Mouse (Mus musculus) neural tube, embryonic 12.5 days (tissue): ENCODE results near the gene Itgb1bp1. TPM values are rescaled to one million over a fixed set of nuclear protein-coding genes. Genes with fewer than 3 reads are reported as not detected.

Experiments
- ATAC-seq: fragments of 200-750 bp; cut with Nextera tagmentation; 2 replicates; pipeline ENCODE4 v1.8.0; 2017; ENCODE audit warnings: low read depth, mild to moderate bottlenecking, moderate TSS enrichment, moderate library complexity; ENCODE audit not compliant: low FRiP score
- H3K27ac ChIP-seq: fragments of 300-500 bp; sonication (generic); 2 replicates; pipeline ENCODE4 v1.5.1; 2016
- H3K27me3 ChIP-seq: fragments of 300-500 bp; sonication (generic); replicated peaks from 2 replicates; pipeline ENCODE4 v1.6.1; 2016; ENCODE audit warnings: mild to moderate bottlenecking
- H3K36me3 ChIP-seq: fragments of 300-500 bp; sonication (generic); 2 replicates; pipeline ENCODE4 v1.6.1; 2016; ENCODE audit warnings: mild to moderate bottlenecking
- H3K4me1 ChIP-seq: fragments of 300-500 bp; sonication (generic); 2 replicates; pipeline ENCODE4 v1.6.1; 2016
- H3K4me2 ChIP-seq: fragments of 300-500 bp; sonication (generic); replicated peaks from 2 replicates; pipeline ENCODE4 v1.6.1; 2016; ENCODE audit warnings: mild to moderate bottlenecking
- H3K4me3 ChIP-seq: fragments of 300-500 bp; sonication (generic); 2 replicates; pipeline ENCODE4 v1.5.1; 2016
- H3K9ac ChIP-seq: fragments of 300-500 bp; sonication (generic); 2 replicates; pipeline ENCODE4 v1.6.1; 2016; ENCODE audit warnings: mild to moderate bottlenecking
- H3K9me3 ChIP-seq: fragments of 300-500 bp; sonication (generic); 2 replicates; pipeline ENCODE4 v1.6.1; 2016; ENCODE audit warnings: mild to moderate bottlenecking
- WGBS: fragments of 180-500 bp; shearing (Covaris S2); methylation state at CpG from one replicate; pipeline ENCODE4 v1.1.7; 2016; 5-methylcytosine and 5-hydroxymethylcytosine counted together
- polyA plus RNA-seq: library from polyadenylated mRNA; unstranded; fragments of >200 nt; fragmentation: Nextera tagmentation; extraction: Ambion mirVana; gene quantifications from 2 replicates; pipeline ENCODE4 v1.2.1, GENCODE M21; 2016

The Itgb1bp1 gene
- polyA plus RNA-seq, 1 experiment from 2014 or later: 42.6 TPM

DNA sequence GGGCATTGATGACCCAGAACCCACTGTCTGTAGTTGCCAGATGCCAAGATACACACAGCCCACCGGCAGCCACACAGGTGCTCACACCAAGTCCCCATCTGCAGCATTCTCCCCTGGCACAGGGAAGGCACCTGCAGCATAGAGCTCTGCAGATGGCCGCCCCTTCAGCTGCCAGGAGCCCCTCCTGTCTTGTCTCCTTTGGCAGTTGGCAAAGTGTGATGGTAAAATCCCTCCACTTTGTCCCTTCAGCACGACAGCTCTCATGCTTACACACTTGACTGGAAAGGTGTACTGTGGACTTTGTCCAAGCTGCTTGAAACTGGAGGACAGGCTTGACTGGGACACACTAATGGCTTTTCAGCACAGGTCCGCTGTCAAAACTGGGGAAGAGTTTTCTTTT is 34.2 kb upstream of the Itgb1bp1 start:
- Histone ChIP-seq H3K27ac (no peak overlapping the region), H3K36me3 (peaks cover 23% of the 10 kb centered on the region), H3K4me2 (no peak overlapping the region), H3K27me3 (no peaks in the 10 kb centered on the region), H3K9ac (no peak overlapping the region), H3K9me3 (no peaks in the 10 kb centered on the region), H3K4me1 (peaks cover 4% of the 10 kb centered on the region), H3K4me3 (no peak overlapping the region)
- WGBS: 90% methylated on average over 4 of the region's 4 CpGs
- no peak for ATAC-seq

DNA sequence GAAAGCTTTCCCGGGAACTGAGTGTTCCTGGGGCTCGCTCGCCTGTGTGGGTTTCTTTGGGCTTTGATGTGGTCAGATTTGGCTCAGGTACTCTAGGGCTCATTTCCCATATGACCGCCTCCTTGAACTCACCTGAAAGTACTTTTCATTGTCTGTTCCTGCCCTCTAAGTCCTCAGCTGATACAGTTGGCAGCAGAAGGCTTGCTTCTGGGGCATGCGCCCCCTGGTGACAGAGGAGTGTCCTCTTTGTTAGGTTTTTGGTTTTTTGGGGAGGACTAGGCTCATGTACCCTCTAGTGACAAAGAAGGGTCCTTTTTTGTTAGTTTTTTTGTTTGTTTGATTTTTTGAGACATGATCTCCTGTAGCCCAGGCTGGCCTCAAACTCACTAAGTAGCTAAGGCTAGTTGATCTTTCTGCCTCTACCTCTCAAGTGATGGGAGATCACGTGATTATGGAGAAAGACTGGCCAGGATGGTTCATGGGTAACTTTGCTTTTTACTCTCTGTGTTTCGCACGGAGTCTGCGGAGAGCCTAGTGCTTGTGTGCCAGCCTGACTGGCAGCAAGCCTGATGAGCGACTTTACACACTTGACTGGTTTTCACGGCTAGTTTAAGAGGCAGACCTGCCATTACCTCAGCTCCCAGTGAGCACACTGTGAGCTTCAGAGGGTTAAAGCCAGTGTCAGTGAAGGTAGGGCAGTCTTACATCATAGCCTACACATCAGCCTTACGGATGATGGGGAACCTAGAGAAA is 32.2 kb upstream of the Itgb1bp1 start:
- no peak for ATAC-seq
- 78% methylated on average over 12 of the region's 12 CpGs for WGBS
- H3K36me3 ChIP-seq: peaks cover 29% of the 10 kb centered on the region

DNA sequence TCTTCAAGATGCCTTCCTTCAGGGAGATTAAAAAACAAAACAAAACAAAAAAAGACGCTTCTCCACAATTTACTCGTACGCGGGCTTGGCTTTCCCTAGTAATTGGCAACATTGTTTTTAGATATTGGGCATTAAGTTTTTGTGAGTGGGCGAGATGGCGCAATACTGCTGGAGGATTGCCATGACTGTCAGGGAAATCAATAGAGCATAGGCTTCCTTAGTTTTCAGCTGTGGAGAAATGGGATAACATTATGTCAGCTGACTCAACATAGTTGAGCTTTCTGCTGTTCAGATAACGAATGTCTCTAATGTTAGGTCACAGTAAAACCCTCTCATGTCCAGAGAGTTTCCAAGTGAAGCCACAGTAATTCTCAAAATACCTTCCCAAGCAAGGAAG is 30.8 kb upstream of the Itgb1bp1 start:
- Histone ChIP-seq H3K4me1 (peaks cover 4% of the 10 kb centered on the region), H3K27me3 (no peaks in the 10 kb centered on the region), H3K9ac (peak overlapping the region; percentile 80; the same call in 1 of the 2 replicates), H3K4me2 (peak overlapping the region; percentile 68), H3K4me3 (peak overlapping the region; percentile 72), H3K9me3 (no peaks in the 10 kb centered on the region), H3K27ac (no peak overlapping the region), H3K36me3 (peaks cover 38% of the 10 kb centered on the region)
- 45% methylated on average over 7 of the region's 7 CpGs for WGBS
- ATAC-seq: no peak

More for the DNA sequence above, 32.2 kb upstream of the Itgb1bp1 start:
- no peak overlapping the region for H3K27ac ChIP-seq
- peaks cover 4% of the 10 kb centered on the region for H3K4me1 ChIP-seq
- H3K4me2 ChIP-seq: no peak overlapping the region
- H3K4me3 ChIP-seq: no peak overlapping the region
- H3K9me3 ChIP-seq: no peaks in the 10 kb centered on the region
- H3K9ac ChIP-seq: no peak overlapping the region
- H3K27me3 ChIP-seq: no peaks in the 10 kb centered on the region

DNA sequence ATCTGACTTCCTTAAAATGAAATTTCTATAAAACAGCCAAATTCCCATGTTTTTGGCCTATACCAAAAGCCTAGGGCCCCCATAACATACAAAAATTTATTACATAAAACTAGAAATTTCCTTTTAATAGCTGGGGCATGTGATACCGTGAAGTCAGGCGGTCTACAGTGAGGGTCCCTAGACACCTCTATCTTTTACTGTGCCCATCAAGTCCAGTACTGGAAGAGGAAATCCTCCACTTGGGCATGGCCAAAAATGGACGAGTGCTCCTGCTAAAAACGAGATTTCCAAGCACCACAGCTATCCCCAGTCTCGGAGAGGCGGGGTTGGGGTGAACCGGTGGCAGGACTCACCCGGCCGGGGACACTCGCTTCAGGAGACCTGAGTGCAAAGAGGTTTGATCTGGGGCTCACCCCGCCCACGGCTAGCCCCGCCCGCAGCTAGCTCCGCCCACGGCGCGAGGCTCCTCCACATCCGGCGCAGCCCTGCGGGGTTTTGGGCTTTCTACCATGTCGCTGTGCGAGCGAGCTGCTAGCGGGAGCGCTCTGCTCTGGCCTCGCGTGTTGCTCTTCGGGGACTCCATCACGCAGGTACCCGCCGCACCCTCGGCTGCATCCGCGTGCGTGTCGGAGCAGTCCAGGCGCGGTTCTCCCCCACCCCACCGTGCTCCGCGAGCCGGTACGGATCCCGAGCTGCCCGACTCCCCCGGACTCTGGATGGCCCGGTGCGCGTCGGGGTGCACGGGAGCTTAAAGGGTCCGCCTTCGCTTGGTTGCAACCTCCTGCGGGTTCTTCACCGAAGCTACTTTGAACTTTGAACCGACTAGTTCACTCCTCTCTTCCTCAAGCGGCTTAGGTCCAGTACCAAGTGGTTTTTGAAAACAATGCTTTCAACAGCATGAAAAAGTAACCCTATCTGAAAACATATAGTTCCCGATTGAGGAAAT is 30.1 kb upstream of the Itgb1bp1 start, which contains the start of gene Iah1:
Gene Iah1, plus strand, starts transcription at position 467 of the 946 bp plus-strand sequence.
- no peaks in the 10 kb centered on the region for H3K27me3 ChIP-seq
- WGBS: 3% methylated on average over 59 of the region's 59 CpGs
- no peaks in the 10 kb centered on the region for H3K9me3 ChIP-seq
- peaks cover 41% of the 10 kb centered on the region for H3K36me3 ChIP-seq
- peak within 1 kb of the TSS; percentile 80 for H3K9ac ChIP-seq
- H3K4me1 ChIP-seq: peaks cover 4% of the 10 kb centered on the region
- H3K4me2 ChIP-seq: peak within 1 kb of the TSS; percentile 68
- peak within 1 kb of the TSS; percentile 72 for H3K4me3 ChIP-seq
- ATAC-seq: peak; percentile 86
- 0 out of 2 replicates have a peak within 1 kb of the TSS, but pooled peaks have one; percentile 2 for H3K27ac ChIP-seq

DNA sequence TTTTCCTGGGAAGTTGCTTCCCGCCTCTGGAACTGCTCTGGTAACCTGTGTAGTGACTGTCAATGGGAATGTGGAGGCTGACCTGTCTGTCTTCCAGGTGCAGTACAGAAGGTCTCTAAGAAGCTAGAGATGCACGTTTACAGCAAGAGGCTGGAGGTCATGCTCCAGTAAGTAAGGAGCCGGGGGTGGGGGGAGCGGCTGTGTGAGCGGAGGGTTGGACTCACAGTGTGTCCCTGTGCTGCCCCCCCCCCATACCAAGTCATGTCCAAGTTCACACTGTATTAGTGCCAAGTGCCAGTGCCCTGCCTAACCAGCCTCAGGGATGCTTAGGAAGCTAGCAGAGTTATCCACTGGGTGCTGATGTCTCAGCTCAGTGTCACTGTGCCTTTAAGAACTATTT is 26.1 kb upstream of the Itgb1bp1 start:
- 90% methylated on average over 5 of the region's 5 CpGs for WGBS
- no peaks in the 10 kb centered on the region for H3K9me3 ChIP-seq
- H3K4me3 ChIP-seq: no peak overlapping the region
- H3K4me1 ChIP-seq: peaks cover 4% of the 10 kb centered on the region
- H3K36me3 ChIP-seq: peaks cover 76% of the 10 kb centered on the region
- H3K27ac ChIP-seq: no peak overlapping the region
- H3K27me3 ChIP-seq: no peaks in the 10 kb centered on the region
- H3K4me2 ChIP-seq: no peak overlapping the region
- no peak for ATAC-seq
- H3K9ac ChIP-seq: no peak overlapping the region

DNA sequence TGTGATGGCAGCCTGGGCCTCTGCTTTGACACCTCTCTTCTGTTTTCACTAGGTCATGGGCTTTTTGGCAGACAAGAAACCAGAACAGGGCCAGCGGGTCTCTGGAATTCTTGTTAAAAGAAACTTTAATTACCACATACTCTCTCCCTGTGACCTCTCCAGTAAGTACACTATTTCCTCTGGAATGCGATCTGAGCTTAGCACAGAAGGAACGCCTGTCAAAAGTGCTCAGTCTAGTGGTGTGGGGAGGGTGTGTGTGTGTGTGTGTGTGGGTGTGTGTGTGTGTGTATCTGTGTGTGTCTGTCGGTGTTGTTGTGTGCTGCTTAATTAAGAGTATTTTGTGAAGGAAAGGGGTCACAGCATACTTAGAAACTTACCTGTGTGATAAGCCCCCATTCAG is 20.6 kb upstream of the Itgb1bp1 start:
- Histone ChIP-seq H3K9ac (no peak overlapping the region), H3K9me3 (no peaks in the 10 kb centered on the region), H3K27me3 (no peaks in the 10 kb centered on the region), H3K27ac (no peak overlapping the region), H3K4me1 (no peaks in the 10 kb centered on the region), H3K36me3 (peaks cover 92% of the 10 kb centered on the region), H3K4me3 (no peak overlapping the region), H3K4me2 (no peak overlapping the region)
- ATAC-seq: no peak
- 88% methylated on average over 4 of the region's 4 CpGs for WGBS

DNA sequence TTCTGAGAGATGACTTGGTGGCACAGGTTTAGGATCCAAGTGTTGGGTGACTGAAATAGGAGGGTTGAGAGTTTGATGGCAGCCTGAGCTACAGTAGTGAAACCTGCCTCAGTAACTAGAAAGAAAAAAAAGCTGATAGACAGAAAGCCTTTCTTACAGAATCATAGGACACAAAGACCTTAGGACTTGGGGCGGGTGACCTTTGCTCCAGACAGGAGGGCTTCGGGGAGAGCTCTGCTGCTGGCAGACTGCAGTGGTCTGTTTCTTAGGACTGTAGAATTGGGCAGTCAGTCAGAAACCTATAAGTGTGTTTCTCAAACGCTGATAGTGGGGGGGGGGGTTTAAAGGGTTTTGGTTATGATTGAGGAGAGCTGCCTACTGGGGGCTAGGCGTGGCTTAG is 19.7 kb upstream of the Itgb1bp1 start:
- Histone ChIP-seq H3K4me2 (no peak overlapping the region), H3K36me3 (peaks cover 89% of the 10 kb centered on the region), H3K9ac (no peak overlapping the region), H3K4me3 (no peak overlapping the region), H3K27ac (no peak overlapping the region), H3K4me1 (no peaks in the 10 kb centered on the region), H3K9me3 (no peaks in the 10 kb centered on the region), H3K27me3 (no peaks in the 10 kb centered on the region)
- ATAC-seq: no peak
- WGBS: 97% methylated on average over 4 of the region's 4 CpGs

DNA sequence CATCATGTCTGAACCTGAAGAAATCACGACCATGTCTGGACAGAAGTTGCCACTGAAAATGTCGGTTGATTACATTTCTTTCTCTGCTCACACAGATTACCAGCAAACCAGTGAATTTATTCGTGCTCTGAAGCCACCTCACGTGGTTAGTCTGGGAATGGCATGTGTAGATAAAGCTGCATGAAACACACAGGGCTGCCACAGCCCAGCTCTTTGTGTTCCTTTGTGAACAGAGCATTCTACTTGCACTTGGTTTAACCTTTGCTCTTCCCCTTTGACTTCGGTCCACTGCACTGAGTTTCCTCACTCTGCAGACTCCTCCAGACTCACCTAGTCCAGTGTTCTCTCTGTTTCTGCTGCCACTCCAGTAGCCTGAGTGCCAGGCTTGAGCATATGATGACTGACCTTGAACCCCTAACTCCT is 16.3 kb upstream of the Itgb1bp1 start:
- Histone ChIP-seq H3K9ac (no peak overlapping the region), H3K4me2 (no peak overlapping the region), H3K9me3 (no peaks in the 10 kb centered on the region), H3K4me3 (no peak overlapping the region), H3K36me3 (peaks cover 78% of the 10 kb centered on the region), H3K4me1 (no peaks in the 10 kb centered on the region), H3K27me3 (no peaks in the 10 kb centered on the region), H3K27ac (no peak overlapping the region)
- WGBS: 87% methylated on average over 5 of the region's 5 CpGs
- ATAC-seq: no peak

DNA sequence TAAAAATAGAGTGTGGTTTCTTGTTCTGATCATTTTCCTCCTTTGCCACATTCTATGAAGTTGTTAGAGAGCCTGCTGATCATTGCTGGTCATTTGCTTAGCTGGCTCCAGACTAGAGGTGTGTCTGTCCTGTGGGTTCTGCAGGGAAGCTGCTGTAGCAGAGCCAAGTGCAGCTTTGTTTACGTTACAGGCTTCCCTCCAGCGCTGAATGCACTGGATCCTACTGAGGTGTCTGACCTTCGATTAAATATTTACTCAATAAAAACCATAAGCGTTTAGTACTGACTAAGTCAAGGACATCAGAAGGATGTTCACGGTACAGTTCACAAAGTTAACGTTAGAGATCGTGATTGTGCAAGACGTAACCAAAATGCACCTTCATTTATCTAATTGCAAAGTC is 15.8 kb upstream of the Itgb1bp1 start:
- Histone ChIP-seq H3K4me1 (no peaks in the 10 kb centered on the region), H3K27me3 (no peaks in the 10 kb centered on the region), H3K9ac (no peak overlapping the region), H3K27ac (no peak overlapping the region), H3K36me3 (peaks cover 79% of the 10 kb centered on the region), H3K4me3 (no peak overlapping the region), H3K9me3 (no peaks in the 10 kb centered on the region), H3K4me2 (no peak overlapping the region)
- ATAC-seq: no peak
- 90% methylated on average over 8 of the region's 8 CpGs for whole genome bisulfite sequencing

DNA sequence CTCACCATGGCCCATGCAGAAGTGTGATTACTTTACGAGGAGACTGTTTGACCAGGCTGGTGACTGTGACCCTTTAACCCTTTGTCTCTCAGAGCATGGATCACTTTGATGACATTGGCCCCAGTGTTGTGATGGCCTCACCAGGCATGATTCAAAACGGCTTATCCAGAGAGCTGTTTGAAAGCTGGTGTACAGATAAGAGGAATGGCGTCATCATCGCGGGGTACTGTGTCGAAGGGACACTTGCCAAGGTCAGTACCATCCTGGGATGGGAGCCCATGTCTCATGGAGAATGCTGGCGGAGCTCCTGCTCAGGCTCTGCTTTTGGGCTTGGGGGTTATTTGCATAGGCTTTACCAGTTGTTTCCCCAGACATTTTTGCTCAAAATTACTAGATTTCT is 15.2 kb upstream of the Itgb1bp1 start:
- H3K9ac ChIP-seq: no peak overlapping the region
- H3K36me3 ChIP-seq: peaks cover 80% of the 10 kb centered on the region
- H3K4me2 ChIP-seq: no peak overlapping the region
- H3K4me3 ChIP-seq: no peak overlapping the region
- H3K27ac ChIP-seq: no peak overlapping the region
- no peak for ATAC-seq
- no peaks in the 10 kb centered on the region for H3K4me1 ChIP-seq
- WGBS: 90% methylated on average over 7 of the region's 7 CpGs
- H3K9me3 ChIP-seq: no peaks in the 10 kb centered on the region
- H3K27me3 ChIP-seq: no peaks in the 10 kb centered on the region

DNA sequence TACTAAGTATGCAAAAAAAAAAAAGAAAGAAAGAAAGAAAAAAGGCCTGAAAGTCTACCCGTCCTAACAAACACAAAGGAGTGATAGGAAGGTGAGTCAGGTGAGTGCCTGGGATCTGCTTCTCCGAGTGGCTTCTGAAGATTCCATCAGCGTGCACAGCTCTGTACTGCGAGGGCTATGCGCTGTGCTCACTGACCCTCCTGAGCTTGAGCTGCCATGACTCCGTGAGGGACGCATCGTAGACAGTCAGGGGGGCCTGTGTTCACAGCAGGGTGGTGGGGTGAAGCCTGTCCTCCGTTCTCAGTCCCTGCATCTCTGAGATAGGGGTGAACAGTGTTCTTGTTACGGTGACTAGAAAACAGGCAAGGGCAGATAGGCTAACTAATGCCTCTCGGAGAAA is 12.8 kb upstream of the Itgb1bp1 start:
- peaks cover 81% of the 10 kb centered on the region for H3K36me3 ChIP-seq
- WGBS: 96% methylated on average over 11 of the region's 11 CpGs
- H3K4me3 ChIP-seq: no peak overlapping the region
- no peak overlapping the region for H3K4me2 ChIP-seq
- no peaks in the 10 kb centered on the region for H3K27me3 ChIP-seq
- no peak for ATAC-seq
- H3K4me1 ChIP-seq: no peaks in the 10 kb centered on the region
- H3K27ac ChIP-seq: no peak overlapping the region
- no peak overlapping the region for H3K9ac ChIP-seq
- no peaks in the 10 kb centered on the region for H3K9me3 ChIP-seq

DNA sequence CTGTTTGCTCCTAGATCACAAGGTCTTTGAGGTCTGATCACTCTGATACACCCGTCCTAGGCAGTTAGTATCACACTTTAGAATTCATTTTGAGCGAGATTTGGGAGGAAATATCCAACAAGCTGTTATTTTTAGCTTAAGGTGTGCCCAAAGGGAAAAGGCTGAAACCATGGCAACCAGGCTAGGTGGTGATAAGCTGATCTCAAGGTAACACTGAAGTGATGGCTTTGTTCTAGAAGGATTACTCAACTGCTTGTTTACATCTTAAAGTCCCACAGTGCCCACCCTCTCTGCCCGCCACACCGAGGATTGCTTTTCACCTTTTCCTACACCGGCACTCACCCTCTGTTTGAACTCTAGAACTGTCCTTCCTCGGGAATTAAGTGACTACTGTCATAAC is 3.6 kb upstream of the Itgb1bp1 start:
- Histone ChIP-seq H3K27me3 (no peaks in the 10 kb centered on the region), H3K27ac (no peak overlapping the region), H3K9ac (no peak overlapping the region), H3K4me1 (peaks cover 15% of the 10 kb centered on the region; the same call in 1 of the 2 replicates), H3K4me3 (no peak overlapping the region), H3K4me2 (no peak overlapping the region), H3K36me3 (peaks cover 45% of the 10 kb centered on the region), H3K9me3 (no peaks in the 10 kb centered on the region)
- ATAC-seq: no peak
- 90% methylated on average over 6 of the region's 6 CpGs for WGBS
